Mouse (Mus musculus): ENCODE data around the gene Ptpn4. TPM values are rescaled to one million over a fixed set of nuclear protein-coding genes. Genes with fewer than 3 reads are reported as not detected.

The Ptpn4 gene
- 3.1 TPM for polyA plus RNA-seq (2014; fragmentation: Illumina TruSeq; extraction: RNeasy Lipid Tissue Mini Kit (QIAGEN cat#74804); ENCODE audit: insufficient read depth, low read depth, low replicate concordance)

DNA sequence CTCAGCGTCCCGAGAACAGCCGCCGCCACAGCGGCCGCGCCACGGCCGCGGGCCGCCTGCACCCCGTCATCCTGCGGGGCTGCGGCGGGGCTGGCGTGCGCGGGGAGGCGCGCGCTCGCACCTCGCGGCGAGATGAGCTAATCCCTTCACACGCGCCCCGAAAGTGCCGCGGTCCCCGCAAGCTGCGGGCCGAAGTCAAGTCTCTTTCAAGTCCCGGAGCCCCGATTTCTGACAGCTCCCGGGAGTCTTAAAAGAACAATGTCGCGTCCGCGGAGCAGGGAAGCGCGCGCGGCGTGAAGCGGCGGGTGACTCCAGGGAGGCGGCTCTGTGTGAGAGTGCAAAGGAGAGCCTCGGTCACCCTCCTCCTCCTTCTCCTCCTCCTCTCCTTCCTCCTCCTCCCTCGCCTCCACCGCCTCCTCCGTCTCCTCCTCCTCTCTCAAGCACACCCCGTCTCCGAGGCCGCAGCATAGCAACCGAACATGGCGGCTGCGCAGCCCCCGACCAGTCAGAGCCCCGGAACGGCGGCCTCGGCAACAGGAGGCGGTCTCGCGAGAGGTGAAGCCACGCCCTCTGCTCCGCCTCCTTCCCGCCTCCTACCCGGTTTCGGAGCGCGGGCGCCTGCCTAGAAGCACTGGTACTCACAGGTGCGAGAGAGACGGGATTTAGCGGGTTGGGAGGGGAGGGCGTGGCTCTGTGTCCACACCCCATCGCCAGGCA, at the start of gene Ptpn4:
TSS of gene Ptpn4 (minus strand) at position 579 of the 717 bp plus-strand sequence.

DNA sequence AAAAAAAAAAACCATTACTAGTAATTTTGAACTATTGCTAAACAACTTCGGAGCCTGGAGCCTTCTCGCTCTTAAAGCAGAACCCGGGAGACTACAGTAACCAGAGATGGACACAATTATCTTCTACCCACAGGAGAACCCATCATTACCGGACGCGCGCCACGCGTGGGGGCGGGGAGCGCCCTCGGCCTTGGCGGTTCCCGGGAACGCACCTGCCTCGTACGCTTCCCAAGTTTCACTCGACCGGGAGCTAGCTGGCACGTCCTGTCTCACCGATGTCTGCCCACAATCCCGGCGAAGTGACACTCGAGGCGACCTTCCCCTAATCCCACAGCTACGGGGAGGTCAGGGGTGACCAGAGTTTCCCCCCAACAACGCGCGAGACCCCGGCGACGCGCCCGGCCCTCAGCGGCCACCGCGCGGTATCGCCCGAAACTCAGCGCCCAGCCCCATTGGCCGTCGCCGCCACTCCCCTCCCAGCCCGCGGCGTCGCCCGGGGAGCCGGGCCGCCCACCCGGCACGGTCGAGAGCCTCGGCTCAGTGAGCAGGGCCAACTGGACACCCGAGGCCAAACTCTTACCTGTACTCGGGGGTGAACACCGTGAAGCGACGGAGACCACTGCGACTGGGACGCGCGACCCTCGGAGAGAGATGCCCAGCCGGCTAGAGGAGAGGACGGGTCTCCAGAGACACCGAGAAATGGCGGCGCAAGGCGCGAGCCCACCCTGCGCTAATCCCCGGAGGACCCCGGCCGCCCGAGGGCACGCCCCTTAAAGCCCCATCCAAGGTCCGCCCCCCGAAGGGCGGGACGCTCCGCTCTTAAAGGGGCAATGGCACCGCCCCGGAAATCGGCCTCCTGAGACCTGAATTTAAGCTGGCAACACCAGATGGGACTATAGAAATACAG, 189.0 kb downstream of the Ptpn4 start, which contains the start of gene Epb41l5:
TSS of gene Epb41l5 (minus strand) at position 796 of the 907 bp plus-strand sequence.

Other genes starting within 250 kb of the Ptpn4 start
- gene Epb41l5, start 188.6 kb downstream of the Ptpn4 start, polyA plus RNA-seq (2014; fragmentation: Illumina TruSeq; extraction: RNeasy Lipid Tissue Mini Kit (QIAGEN cat#74804); ENCODE audit: insufficient read depth, low read depth, low replicate concordance), result 18.8 TPM
- gene Tmem177, start 75.6 kb upstream of the Ptpn4 start, polyA plus RNA-seq (2014; fragmentation: Illumina TruSeq; extraction: RNeasy Lipid Tissue Mini Kit (QIAGEN cat#74804); ENCODE audit: insufficient read depth, low read depth, low replicate concordance), result 3.7 TPM
- gene Cfap221, start 159.6 kb upstream of the Ptpn4 start, polyA plus RNA-seq (2014; fragmentation: Illumina TruSeq; extraction: RNeasy Lipid Tissue Mini Kit (QIAGEN cat#74804); ENCODE audit: insufficient read depth, low read depth, low replicate concordance), result 1.2 TPM
- gene Sctr, start 169.3 kb upstream of the Ptpn4 start, polyA plus RNA-seq (2014; fragmentation: Illumina TruSeq; extraction: RNeasy Lipid Tissue Mini Kit (QIAGEN cat#74804); ENCODE audit: insufficient read depth, low read depth, low replicate concordance), result 0.14 TPM
- 36.4 TPM for gene Tmem37, start 236.5 kb upstream of the Ptpn4 start, polyA plus RNA-seq (2014; fragmentation: Illumina TruSeq; extraction: RNeasy Lipid Tissue Mini Kit (QIAGEN cat#74804); ENCODE audit: insufficient read depth, low read depth, low replicate concordance)